Mouse (Mus musculus): ENCODE results near the gene Pgm2l1. TPM values are rescaled to one million over a fixed set of nuclear protein-coding genes. Genes with fewer than 3 reads are reported as not detected.

Pgm2l1 gene
- total and polyA plus RNA-seq, 2 experiments from 2014 or later = 34.4 to 127 TPM

DNA sequence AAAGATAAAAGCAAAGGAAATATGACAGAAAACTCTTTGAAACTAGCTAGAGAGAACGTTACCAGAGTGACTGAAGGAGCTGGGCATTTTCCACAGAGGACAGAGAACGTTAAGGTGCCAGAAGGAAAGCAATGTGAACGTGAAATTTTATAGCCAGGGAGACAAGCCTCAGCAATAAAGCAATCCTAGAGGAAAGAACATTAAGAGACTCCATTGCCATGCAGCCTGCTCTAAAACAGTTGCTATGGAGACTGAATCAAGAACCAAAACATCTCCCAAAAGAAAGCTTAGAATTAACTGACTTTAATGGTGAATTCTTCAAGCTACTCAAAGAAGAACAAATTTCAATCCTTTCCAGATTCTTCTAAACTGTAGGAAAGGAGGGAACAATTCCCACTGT is 56.1 kb downstream of the Pgm2l1 start:
- 9% methylated on average over 3 of the region's 3 CpGs for WGBS
- H3K9ac ChIP-seq (replicated peaks; ENCODE audit: low read length) = no peak overlapping the region
- ATAC-seq = no peak
- no peak overlapping the region for H3K4me2 ChIP-seq (ENCODE audit: low read depth, low read length)
- peak; percentile 44 for DNase-seq (ENCODE audit: low spot score)
- H3K36me3 ChIP-seq (ENCODE audit: insufficient read depth, low read length) = no peaks in the 10 kb centered on the region
- no peak overlapping the region for H3K27ac ChIP-seq
- H3K27me3 ChIP-seq (ENCODE audit: insufficient read depth, low read length) = no peaks in the 10 kb centered on the region
- H3K4me3 ChIP-seq (ENCODE audit: low read length) = no peak overlapping the region
- peaks cover 5% of the 10 kb centered on the region; the same call in 1 of the 2 replicates for H3K4me1 ChIP-seq (ENCODE audit: insufficient read depth, low read length)
- TF ChIP-seq CTCF (IDR thresholded peaks at IDR 0.05; ENCODE audit: low read depth) = no peak
- no peaks in the 10 kb centered on the region for H3K9me3 ChIP-seq (ENCODE audit: low read length)

DNA sequence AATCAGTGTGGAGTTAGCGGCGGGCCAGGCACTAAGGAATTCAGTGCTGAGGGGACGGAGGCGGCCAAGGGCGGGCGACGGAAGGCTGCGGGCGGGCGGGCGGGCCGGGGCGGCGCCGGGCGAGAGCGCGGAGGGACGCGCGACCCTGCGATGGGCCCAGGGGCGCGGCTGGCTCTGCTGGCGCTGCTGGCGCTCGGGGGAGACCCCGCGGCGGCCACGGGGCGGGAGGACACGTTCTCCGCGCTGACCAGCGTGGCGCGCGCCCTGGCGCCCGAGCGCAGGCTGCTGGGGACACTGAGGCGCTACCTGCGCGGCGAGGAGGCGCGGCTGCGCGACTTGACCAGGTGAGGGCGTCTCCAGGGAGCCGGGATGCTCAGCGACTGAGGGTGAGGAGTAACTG is 58.2 kb downstream of the Pgm2l1 start, which contains the start of gene P4ha3:
P4ha3 (plus strand) TSS at position 138 of the 400 bp plus-strand sequence.
- TF ChIP-seq CTCF (IDR thresholded peaks at IDR 0.05; ENCODE audit: low read depth) = peak; percentile 37; the same call in 1 of the 2 replicates
- Histone ChIP-seq H3K4me2 (ENCODE audit: low read depth, low read length) (peak within 1 kb of the TSS; percentile 96), H3K4me3 (ENCODE audit: low read length) (peak within 1 kb of the TSS; percentile 52), H3K36me3 (ENCODE audit: insufficient read depth, low read length) (no peaks in the 10 kb centered on the region), H3K9ac (replicated peaks; ENCODE audit: low read length) (peak within 1 kb of the TSS; percentile 52), H3K9me3 (ENCODE audit: low read length) (no peaks in the 10 kb centered on the region), H3K27ac (no peak within 1 kb of the TSS), H3K4me1 (ENCODE audit: insufficient read depth, low read length) (peaks cover 5% of the 10 kb centered on the region; the same call in 1 of the 2 replicates), H3K27me3 (ENCODE audit: insufficient read depth, low read length) (no peaks in the 10 kb centered on the region)
- peak; percentile 71 for ATAC-seq
- WGBS = 0% methylated on average over 44 of the region's 53 CpGs
- DNase-seq (ENCODE audit: low spot score) = peak; percentile 56

DNA sequence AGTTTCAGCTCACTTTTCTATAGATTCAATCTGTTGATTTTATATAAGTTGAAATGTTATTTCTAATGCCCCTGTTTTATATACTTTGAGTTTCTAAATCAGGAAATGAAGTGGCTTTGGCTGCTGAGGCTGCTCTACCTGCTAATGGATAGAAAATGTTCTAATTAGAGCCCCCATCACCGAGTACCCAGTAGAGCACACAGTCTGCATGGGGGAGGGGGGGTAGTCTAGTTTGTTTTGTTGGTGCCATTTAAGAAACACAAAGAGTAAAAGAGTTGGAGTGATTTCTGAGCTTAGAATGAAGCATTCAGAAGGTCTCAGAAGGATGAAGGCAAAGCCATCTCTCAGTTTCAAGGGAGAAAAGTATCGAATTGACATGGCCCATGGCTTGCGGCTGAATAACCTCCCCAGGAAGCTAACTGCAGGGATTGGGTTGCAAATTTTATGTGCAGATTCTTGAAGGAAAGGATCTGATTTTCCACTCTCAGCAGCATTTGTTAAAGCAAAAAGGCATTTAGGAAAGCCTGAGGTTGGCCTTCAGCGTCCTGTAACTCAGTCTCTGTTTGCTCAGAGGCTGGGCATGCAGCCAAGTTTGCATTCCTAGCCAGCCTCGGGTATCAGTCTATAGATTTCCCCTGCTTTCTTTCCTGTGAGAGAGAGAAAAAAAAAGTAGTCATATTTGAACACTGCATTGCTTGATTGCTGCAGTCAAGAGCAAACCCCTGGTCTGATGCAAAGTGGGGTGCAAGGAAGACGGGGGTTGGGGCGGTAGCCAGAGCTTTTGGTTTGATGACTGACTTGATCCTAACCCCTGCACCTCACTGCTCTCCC is 60.8 kb downstream of the Pgm2l1 start:
- DNase-seq (ENCODE audit: low spot score) (peak; percentile 72), ATAC-seq (no peak)
- no peak for TF ChIP-seq CTCF (IDR thresholded peaks at IDR 0.05; ENCODE audit: low read depth)
- no peaks in the 10 kb centered on the region for H3K27me3 ChIP-seq (ENCODE audit: insufficient read depth, low read length)
- H3K4me1 ChIP-seq (ENCODE audit: insufficient read depth, low read length) = peaks cover 5% of the 10 kb centered on the region; the same call in 1 of the 2 replicates
- WGBS = 16% methylated on average over 7 of the region's 7 CpGs
- H3K27ac ChIP-seq = peak overlapping the region; percentile 27; the same call in 1 of the 2 replicates
- H3K36me3 ChIP-seq (ENCODE audit: insufficient read depth, low read length) = no peaks in the 10 kb centered on the region
- H3K4me3 ChIP-seq (ENCODE audit: low read length) = no peak overlapping the region
- 0 out of 2 replicates have a peak overlapping the region, but pooled peaks have one; percentile 2 for H3K4me2 ChIP-seq (ENCODE audit: low read depth, low read length)
- H3K9me3 ChIP-seq (ENCODE audit: low read length) = no peaks in the 10 kb centered on the region
- no peak overlapping the region for H3K9ac ChIP-seq (replicated peaks; ENCODE audit: low read length)

DNA sequence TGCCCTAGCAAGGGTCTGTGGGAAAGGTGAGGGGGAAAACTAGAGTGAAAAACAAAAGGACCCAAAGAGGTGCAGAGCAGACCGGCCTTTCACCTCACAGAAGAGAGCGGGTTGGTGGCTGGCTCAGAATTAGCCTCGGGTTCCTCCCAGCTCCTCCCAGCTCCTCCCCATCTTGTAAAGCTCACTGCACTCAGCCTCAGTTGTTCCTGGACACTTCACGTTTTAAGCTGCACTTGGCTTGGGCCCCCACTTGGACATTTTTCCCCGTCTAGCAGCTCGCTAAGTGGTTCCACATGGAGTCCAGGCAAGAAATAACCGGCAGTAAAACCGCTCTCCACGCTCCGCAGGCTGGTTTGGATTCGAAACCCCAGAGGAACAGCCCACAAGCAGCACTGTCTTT is 61.4 kb downstream of the Pgm2l1 start:
- Histone ChIP-seq H3K27me3 (ENCODE audit: insufficient read depth, low read length) (no peaks in the 10 kb centered on the region), H3K36me3 (ENCODE audit: insufficient read depth, low read length) (no peaks in the 10 kb centered on the region), H3K4me3 (ENCODE audit: low read length) (no peak overlapping the region), H3K9ac (replicated peaks; ENCODE audit: low read length) (no peak overlapping the region), H3K27ac (peak overlapping the region; percentile 27; the same call in 1 of the 2 replicates), H3K4me2 (ENCODE audit: low read depth, low read length) (0 out of 2 replicates have a peak overlapping the region, but pooled peaks have one; percentile 2), H3K4me1 (ENCODE audit: insufficient read depth, low read length) (peaks cover 5% of the 10 kb centered on the region; the same call in 1 of the 2 replicates), H3K9me3 (ENCODE audit: low read length) (no peaks in the 10 kb centered on the region)
- DNase-seq (ENCODE audit: low spot score) (no peak), ATAC-seq (no peak)
- WGBS = 43% methylated on average over 11 of the region's 11 CpGs
- TF ChIP-seq CTCF (IDR thresholded peaks at IDR 0.05; ENCODE audit: low read depth) = no peak

DNA sequence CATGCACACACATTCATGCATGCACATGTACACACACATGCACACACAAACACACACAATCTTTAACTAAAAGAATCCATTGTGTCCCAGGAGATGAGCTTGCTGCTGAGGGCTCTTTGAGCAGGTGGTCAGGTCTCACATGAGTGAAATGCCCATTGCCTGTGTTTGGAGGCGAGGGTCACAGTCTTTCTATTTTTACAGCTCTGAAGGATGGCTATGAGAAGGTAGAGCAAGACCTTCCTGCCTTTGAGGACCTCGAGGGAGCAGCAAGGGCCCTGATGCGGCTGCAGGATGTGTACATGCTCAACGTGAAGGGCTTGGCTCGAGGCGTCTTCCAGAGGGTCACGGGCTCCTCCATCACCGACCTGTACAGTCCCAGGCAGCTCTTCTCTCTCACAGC is 66.4 kb downstream of the Pgm2l1 start:
- TF ChIP-seq CTCF (IDR thresholded peaks at IDR 0.05; ENCODE audit: low read depth) = no peak
- no peak overlapping the region for H3K4me3 ChIP-seq (ENCODE audit: low read length)
- ATAC-seq (no peak), DNase-seq (ENCODE audit: low spot score) (no peak)
- no peak overlapping the region for H3K27ac ChIP-seq
- H3K4me1 ChIP-seq (ENCODE audit: insufficient read depth, low read length) = no peaks in the 10 kb centered on the region
- H3K9me3 ChIP-seq (ENCODE audit: low read length) = no peaks in the 10 kb centered on the region
- no peak overlapping the region for H3K4me2 ChIP-seq (ENCODE audit: low read depth, low read length)
- no peaks in the 10 kb centered on the region for H3K36me3 ChIP-seq (ENCODE audit: insufficient read depth, low read length)
- no peaks in the 10 kb centered on the region for H3K27me3 ChIP-seq (ENCODE audit: insufficient read depth, low read length)
- 81% methylated on average over 8 of the region's 8 CpGs for WGBS
- no peak overlapping the region for H3K9ac ChIP-seq (replicated peaks; ENCODE audit: low read length)

DNA sequence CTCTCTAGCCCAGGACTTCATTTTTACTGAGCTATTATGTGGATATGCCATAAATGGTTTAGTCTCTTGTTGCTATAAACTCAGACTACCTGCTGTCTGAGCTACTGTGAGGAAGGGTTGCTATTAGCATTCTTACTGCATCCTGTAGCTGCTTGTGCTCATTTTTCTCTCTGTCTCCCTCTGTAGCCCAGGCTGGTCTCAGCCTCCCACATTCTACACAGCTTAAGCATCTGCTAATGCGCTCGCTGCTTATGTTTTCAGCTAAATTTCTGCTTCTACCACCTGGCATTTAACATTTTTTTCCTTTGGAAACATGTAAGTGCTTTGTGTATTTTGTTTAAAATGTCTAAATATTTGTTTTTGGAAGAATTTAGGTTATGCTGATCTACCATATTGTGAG is 68.6 kb downstream of the Pgm2l1 start:
- Histone ChIP-seq H3K27ac (no peak overlapping the region), H3K36me3 (ENCODE audit: insufficient read depth, low read length) (no peaks in the 10 kb centered on the region), H3K9me3 (ENCODE audit: low read length) (no peaks in the 10 kb centered on the region), H3K9ac (replicated peaks; ENCODE audit: low read length) (no peak overlapping the region), H3K27me3 (ENCODE audit: insufficient read depth, low read length) (no peaks in the 10 kb centered on the region), H3K4me2 (ENCODE audit: low read depth, low read length) (no peak overlapping the region), H3K4me1 (ENCODE audit: insufficient read depth, low read length) (no peaks in the 10 kb centered on the region), H3K4me3 (ENCODE audit: low read length) (no peak overlapping the region)
- peak; percentile 11; the same call in 1 of the 2 replicates for TF ChIP-seq CTCF (IDR thresholded peaks at IDR 0.05; ENCODE audit: low read depth)
- ATAC-seq (no peak), DNase-seq (ENCODE audit: low spot score) (no peak)
- 81% methylated on average over 2 of the region's 2 CpGs for WGBS

DNA sequence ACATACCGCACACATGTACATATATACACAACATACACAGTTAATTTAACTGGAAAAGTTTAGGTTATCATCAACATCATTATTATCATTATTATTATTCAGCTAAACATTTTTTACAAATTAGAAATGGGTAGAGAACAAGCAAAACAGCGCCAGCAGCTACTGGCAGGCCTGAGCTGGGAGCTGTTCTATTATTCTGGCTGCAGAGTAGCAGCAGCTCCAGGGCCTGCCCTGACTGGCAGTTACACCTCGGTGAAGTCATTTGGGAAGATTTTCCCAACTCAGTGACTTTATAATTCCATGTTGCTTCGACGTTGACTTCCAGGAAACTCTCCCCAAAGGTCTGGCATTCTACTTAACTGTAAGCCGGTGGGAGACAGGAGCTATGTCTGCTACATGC is 69.5 kb downstream of the Pgm2l1 start:
- Histone ChIP-seq H3K27ac (no peak overlapping the region), H3K9ac (replicated peaks; ENCODE audit: low read length) (no peak overlapping the region), H3K4me2 (ENCODE audit: low read depth, low read length) (no peak overlapping the region), H3K36me3 (ENCODE audit: insufficient read depth, low read length) (no peaks in the 10 kb centered on the region), H3K27me3 (ENCODE audit: insufficient read depth, low read length) (no peaks in the 10 kb centered on the region), H3K9me3 (ENCODE audit: low read length) (no peaks in the 10 kb centered on the region), H3K4me3 (ENCODE audit: low read length) (no peak overlapping the region), H3K4me1 (ENCODE audit: insufficient read depth, low read length) (no peaks in the 10 kb centered on the region)
- DNase-seq (ENCODE audit: low spot score) (no peak), ATAC-seq (no peak)
- no peak for TF ChIP-seq CTCF (IDR thresholded peaks at IDR 0.05; ENCODE audit: low read depth)
- 73% methylated on average over 6 of the region's 6 CpGs for WGBS
